Mouse (Mus musculus) layer of hippocampus, postnatal 25 days (tissue): ENCODE results near the gene Gp1bb. TPM values are rescaled to one million over a fixed set of nuclear protein-coding genes. Genes with fewer than 3 reads are reported as not detected.

Experiments used
- DNase-seq, 2 experiments: peaks; one replicate each; pipeline ENCODE4 v3.0.0; 2022; ENCODE audit warnings: mixed read lengths in 2 of 2, low spot score in 1 of 2; ENCODE audit errors: extremely low spot score in 1 of 2
- total RNA-seq, 2 experiments: library from RNA; stranded (reverse); gene quantifications; 2 replicates each; pipeline ENCODE4 v1.2.3; 2021

Gene Gp1bb
- total RNA-seq, 2 experiments from 2014 or later: 1.2 TPM

GRCm38 (mm10) chr16:18583673-18584357 lies 38.4 kb downstream of the Gp1bb start:
- no peak for DNase-seq

GRCm38 (mm10) chr16:18583169-18583568 lies 39.0 kb downstream of the Gp1bb start:
- no peak for DNase-seq

GRCm38 (mm10) chr16:18582426-18583148 lies 39.6 kb downstream of the Gp1bb start:
- no peak for DNase-seq

GRCm38 (mm10) chr16:18581623-18582205 lies 40.5 kb downstream of the Gp1bb start:
- DNase-seq: peak in 1 of 2 experiments; percentile 10

GRCm38 (mm10) chr16:18581050-18581622 lies 41.1 kb downstream of the Gp1bb start:
- no peak for DNase-seq

GRCm38 (mm10) chr16:18580389-18580788 lies 41.8 kb downstream of the Gp1bb start:
- DNase-seq: no peak

GRCm38 (mm10) chr16:18577599-18578160 lies 44.5 kb downstream of the Gp1bb start:
- no peak for DNase-seq

GRCm38 (mm10) chr16:18577071-18577470 lies 45.1 kb downstream of the Gp1bb start:
- DNase-seq: no peak

GRCm38 (mm10) chr16:18574196-18574595 lies 48.0 kb downstream of the Gp1bb start:
- DNase-seq: no peak

Other genes with a start within 250 kb of the Gp1bb start
- 10 to 100 TPM; 19.1 to 21.8 TPM for gene Txnrd2, start 196.0 kb downstream of the Gp1bb start, total RNA-seq
- gene Comt, start 195.6 kb downstream of the Gp1bb start, total RNA-seq: 10 to 100 TPM; 71.8 to 81.3 TPM
- gene Gnb1l, start 123.7 kb downstream of the Gp1bb start, total RNA-seq: 1 to 10 TPM; 6.5 to 7.1 TPM
- 1 to 10 TPM; 7.9 to 8.7 TPM for gene Rtl10, start 123.5 kb downstream of the Gp1bb start, total RNA-seq
- under 1 TPM; 0.77 to 0.91 TPM for gene Tbx1, start 31.7 kb downstream of the Gp1bb start, total RNA-seq
- 100 to 1,000 TPM; 179 to 190 TPM for gene Gm49601, start 4.0 kb upstream of the Gp1bb start, total RNA-seq
- gene Sept5, start 7.6 kb upstream of the Gp1bb start, total RNA-seq: 100 to 1,000 TPM; 600 to 645 TPM
- gene Cldn5, start 154.4 kb upstream of the Gp1bb start, total RNA-seq: 10 to 100 TPM; 53.6 to 57.3 TPM
- 100 to 1,000 TPM; 101 to 103 TPM for gene Ufd1, start 189.4 kb upstream of the Gp1bb start, total RNA-seq
- 1 to 10 TPM; 1.7 to 1.9 TPM for gene Cdc45, start 189.6 kb upstream of the Gp1bb start, total RNA-seq
- gene 2510002D24Rik, start 214.2 kb upstream of the Gp1bb start, total RNA-seq: 10 to 100 TPM; 23.8 to 28.2 TPM
- 1 to 10 TPM; 7.7 to 9.8 TPM for gene Gm28539, start 214.2 kb upstream of the Gp1bb start, total RNA-seq